Mouse (Mus musculus) Muller cell, postnatal 12 days (primary cell): ENCODE measurements around the gene Vmn2r46.
"Not testable (repeated sequence)": the region's sequence is repeated elsewhere in the genome, so short reads cannot be mapped to it uniquely, and the experiment has no call there.

ENCODE experiments used
- DNase-seq: peaks from one replicate; pipeline ENCODE4 v3.0.0-alpha.2; 2015; ENCODE audit errors: inconsistent ontology term

Vmn2r46 gene

GRCm38 (mm10) chr7:9770471-9770870, at the start of gene Vmn2r46:
Vmn2r46 (minus strand) TSS chr7:9770571.
- not testable (repeated sequence) for DNase-seq
